Mouse (Mus musculus) intestine, embryonic 16.5 days (tissue): ENCODE data around the gene Zfhx3. TPM values are rescaled to one million over a fixed set of nuclear protein-coding genes. Genes with fewer than 3 reads are reported as not detected.

ENCODE experiments used
- ATAC-seq: fragments of 200-750 bp; cut with Nextera tagmentation; 2 replicates; pipeline ENCODE4 v1.8.0; 2017; ENCODE audit warnings: moderate TSS enrichment, moderate library complexity
- H3K27ac ChIP-seq: fragments of 300-500 bp; sonication (generic); 2 replicates; pipeline ENCODE4 v1.5.1; 2014; ENCODE audit warnings: mild to moderate bottlenecking, low read length
- H3K27me3 ChIP-seq: fragments of 300-500 bp; sonication (generic); replicated peaks from 2 replicates; pipeline ENCODE4 v1.6.1; 2014; ENCODE audit warnings: low read length, control low read depth, mixed read lengths; ENCODE audit not compliant: control insufficient read depth, insufficient read depth
- H3K36me3 ChIP-seq: fragments of 300-500 bp; sonication (generic); 2 replicates; pipeline ENCODE4 v1.6.1; 2014; ENCODE audit warnings: low read length, control low read depth; ENCODE audit not compliant: control insufficient read depth, insufficient read depth
- H3K4me1 ChIP-seq: fragments of 300-500 bp; sonication (generic); 2 replicates; pipeline ENCODE4 v1.6.1; 2014; ENCODE audit warnings: low read length, control low read depth, mixed read lengths; ENCODE audit not compliant: control insufficient read depth, insufficient read depth
- H3K4me2 ChIP-seq: fragments of 300-500 bp; sonication (generic); 2 replicates; pipeline ENCODE4 v1.6.1; 2014; ENCODE audit warnings: low read depth, low read length, control low read depth
- H3K4me3 ChIP-seq: fragments of 300-500 bp; sonication (generic); 2 replicates; pipeline ENCODE4 v1.5.1; 2014; ENCODE audit warnings: mild to moderate bottlenecking, low read length
- H3K9ac ChIP-seq: fragments of 300-500 bp; sonication (generic); 2 replicates; pipeline ENCODE4 v1.6.1; 2014; ENCODE audit warnings: low read depth, low read length
- H3K9me3 ChIP-seq: fragments of 300-500 bp; sonication (generic); 2 replicates; pipeline ENCODE4 v1.6.1; 2016; ENCODE audit warnings: low read length, control low read depth; ENCODE audit not compliant: control insufficient read depth
- WGBS: fragments of 180-500 bp; shearing (Covaris S2); extraction: QIAGEN DNeasy Blood & Tissue Kit; methylation state at CpG from one replicate; pipeline ENCODE4 v1.1.7; 2014; 5-methylcytosine and 5-hydroxymethylcytosine counted together
- polyA plus RNA-seq: library from polyadenylated mRNA; unstranded; fragments of >200 nt; fragmentation: Nextera tagmentation; extraction: Ambion mirVana; gene quantifications from 2 replicates; pipeline ENCODE4 v1.2.1, GENCODE M21; 2015

Zfhx3 gene
- polyA plus RNA-seq, 1 experiment from 2014 or later: 6.1 TPM

DNA sequence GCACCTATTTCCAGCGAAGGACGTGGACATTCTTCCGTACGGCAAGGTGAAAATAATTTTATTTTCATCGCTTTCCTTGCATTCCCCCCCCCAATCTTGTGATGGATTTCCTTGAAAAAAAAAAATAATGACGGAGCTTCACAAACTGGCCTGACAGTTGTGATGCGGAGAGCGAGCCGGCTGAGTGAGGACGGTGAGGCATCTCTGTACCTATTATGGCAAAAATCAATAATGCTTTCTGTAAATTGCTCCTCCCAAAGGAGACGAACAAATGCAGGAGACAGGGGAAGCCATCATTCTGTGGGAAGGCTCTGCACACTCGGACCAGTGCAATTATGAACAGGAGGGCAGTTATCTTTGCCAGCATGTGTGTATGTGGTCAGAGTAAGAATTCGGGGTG, 156.2 kb downstream of the Zfhx3 start:
- no peaks in the 10 kb centered on the region for H3K4me1 ChIP-seq
- no peak overlapping the region for H3K9ac ChIP-seq
- H3K4me2 ChIP-seq: no peak overlapping the region
- H3K4me3 ChIP-seq: no peak overlapping the region
- H3K27me3 ChIP-seq: no peaks in the 10 kb centered on the region
- H3K36me3 ChIP-seq: no peaks in the 10 kb centered on the region
- ATAC-seq: no peak
- H3K27ac ChIP-seq: no peak overlapping the region
- H3K9me3 ChIP-seq: no peaks in the 10 kb centered on the region
- WGBS: 81% methylated on average over 13 of the region's 13 CpGs

DNA sequence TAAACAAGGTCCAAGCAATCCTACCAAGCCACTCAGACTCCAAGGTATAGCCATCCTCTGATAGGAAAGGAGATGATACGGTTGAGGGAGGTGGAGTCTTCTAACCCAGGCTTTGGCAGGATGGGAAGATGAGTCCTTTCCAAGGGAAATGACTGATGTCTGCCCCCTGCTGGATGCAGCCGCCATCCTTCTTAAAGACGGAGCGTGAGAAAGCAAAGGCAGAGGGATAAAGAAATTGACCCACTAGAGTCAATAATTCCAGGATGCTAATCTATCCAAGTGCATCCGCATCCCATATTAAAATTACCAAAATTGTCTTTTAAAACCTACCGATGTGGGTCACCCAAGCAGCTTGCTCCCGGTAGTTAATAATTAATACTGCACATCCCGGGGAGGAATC, 158.7 kb downstream of the Zfhx3 start:
- no peak for ATAC-seq

DNA sequence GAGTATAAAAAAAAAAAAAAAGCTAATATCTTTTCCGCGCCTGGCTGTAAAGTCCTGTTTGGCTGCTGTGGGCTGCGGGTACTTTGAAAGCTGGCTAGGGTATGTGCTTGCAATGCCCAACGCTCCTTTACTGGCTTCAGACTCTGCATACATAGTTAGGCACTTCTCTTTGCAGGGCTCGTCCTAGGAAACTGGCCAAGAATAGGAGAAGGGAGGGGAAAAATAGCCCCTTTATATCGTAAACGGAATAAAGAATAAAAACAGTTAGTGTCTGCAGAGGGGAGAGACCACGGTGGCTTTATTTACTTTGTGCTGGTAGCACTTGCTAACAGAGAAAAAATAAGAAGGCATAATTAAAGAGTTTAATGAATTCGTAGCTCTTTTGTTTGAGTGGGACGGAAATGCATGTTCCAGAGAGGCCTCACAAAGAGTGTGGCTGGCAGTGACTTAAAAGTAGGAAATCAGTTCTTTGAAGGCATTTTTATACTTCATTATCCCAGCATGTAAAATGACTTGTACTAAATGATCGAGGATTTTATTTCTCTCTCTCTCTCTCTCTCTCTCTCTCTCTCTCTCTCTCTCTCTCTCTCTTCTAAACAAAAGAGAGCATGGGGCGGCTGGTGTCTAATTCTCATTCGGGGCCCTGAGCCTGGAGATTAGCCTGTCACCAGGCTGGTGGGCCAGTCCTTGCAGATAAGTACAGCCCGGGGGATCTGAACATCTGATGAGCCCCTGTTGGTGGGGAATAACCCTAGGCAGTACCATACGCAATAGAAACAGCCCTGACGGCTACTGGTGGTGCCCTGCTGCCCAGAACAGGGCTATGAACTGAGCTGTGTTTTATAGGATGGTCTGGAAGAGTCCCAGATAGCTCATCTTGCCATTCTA, 159.8 kb downstream of the Zfhx3 start:
- Histone ChIP-seq H3K36me3 (no peaks in the 10 kb centered on the region), H3K4me1 (no peaks in the 10 kb centered on the region), H3K9me3 (no peaks in the 10 kb centered on the region), H3K27me3 (no peaks in the 10 kb centered on the region), H3K27ac (no peak overlapping the region), H3K9ac (no peak overlapping the region), H3K4me2 (no peak overlapping the region), H3K4me3 (no peak overlapping the region)
- ATAC-seq: no peak
- 43% methylated on average over 16 of the region's 16 CpGs for WGBS

More for the DNA sequence above, 158.7 kb downstream of the Zfhx3 start:
- H3K4me3 ChIP-seq: no peak overlapping the region
- H3K36me3 ChIP-seq: no peaks in the 10 kb centered on the region
- H3K4me2 ChIP-seq: no peak overlapping the region
- H3K27me3 ChIP-seq: no peaks in the 10 kb centered on the region
- no peak overlapping the region for H3K9ac ChIP-seq
- WGBS: 67% methylated on average over 8 of the region's 8 CpGs
- H3K27ac ChIP-seq: no peak overlapping the region
- no peaks in the 10 kb centered on the region for H3K4me1 ChIP-seq
- H3K9me3 ChIP-seq: no peaks in the 10 kb centered on the region

DNA sequence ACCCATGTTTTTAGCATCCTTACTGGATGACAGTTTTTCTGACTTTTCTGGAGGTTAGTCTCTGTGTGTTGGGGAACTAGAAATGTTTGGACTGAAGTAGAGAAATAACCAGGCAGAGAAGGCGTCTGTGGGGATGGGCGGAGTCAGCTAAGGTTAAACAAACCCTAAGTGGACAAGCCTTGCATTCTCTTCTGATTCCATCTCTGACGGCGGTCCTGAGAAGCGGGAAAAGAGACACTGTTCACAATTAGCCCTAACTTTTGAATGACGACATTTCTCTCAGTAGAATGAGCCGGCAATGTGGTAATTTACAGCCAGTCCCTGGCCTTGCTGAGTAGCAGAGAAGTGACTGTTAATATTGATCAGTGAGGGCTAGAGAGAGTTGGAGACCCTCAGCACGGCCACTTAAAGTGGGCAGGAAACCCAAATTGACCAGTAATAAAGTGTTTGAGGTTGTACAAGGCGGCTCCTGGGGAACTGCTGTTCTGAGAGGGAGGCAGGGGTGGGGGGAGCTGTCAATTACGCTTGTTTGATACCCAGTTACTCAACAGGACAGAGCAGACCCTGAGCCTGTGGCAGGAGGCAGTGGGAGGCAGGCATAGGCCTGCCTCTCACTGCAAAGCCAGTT, 162.1 kb downstream of the Zfhx3 start:
- ATAC-seq: no peak
- 16% methylated on average over 10 of the region's 10 CpGs for WGBS
- no peaks in the 10 kb centered on the region for H3K27me3 ChIP-seq
- H3K4me3 ChIP-seq: no peak overlapping the region
- no peaks in the 10 kb centered on the region for H3K36me3 ChIP-seq
- no peaks in the 10 kb centered on the region for H3K9me3 ChIP-seq
- no peak overlapping the region for H3K4me2 ChIP-seq
- H3K9ac ChIP-seq: no peak overlapping the region
- H3K27ac ChIP-seq: no peak overlapping the region
- no peaks in the 10 kb centered on the region for H3K4me1 ChIP-seq

DNA sequence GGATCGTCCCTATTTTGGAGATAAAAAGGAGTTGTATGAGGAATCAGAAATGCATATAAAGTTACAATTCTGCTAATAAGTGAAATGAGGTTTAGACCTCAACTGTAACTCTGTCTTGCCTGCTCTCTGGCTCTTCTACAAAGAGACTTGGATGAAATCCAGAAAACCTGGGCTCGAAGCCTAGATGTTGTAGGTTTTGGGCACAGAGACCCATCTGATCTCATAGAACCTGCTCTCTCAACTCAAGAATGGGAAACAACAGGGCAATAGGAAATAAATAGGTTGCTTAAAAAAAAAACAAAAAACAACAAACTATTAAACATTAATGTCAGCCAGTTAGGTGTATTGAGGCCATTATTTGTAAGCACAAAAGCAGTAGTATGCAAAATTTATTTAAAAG, 182.6 kb downstream of the Zfhx3 start:
- Histone ChIP-seq H3K27me3 (no peaks in the 10 kb centered on the region), H3K9ac (no peak overlapping the region), H3K4me3 (no peak overlapping the region), H3K36me3 (no peaks in the 10 kb centered on the region), H3K9me3 (no peaks in the 10 kb centered on the region), H3K4me1 (0 out of 2 replicates have a peak, but pooled peaks cover 2% of the 10 kb centered on the region), H3K27ac (no peak overlapping the region), H3K4me2 (no peak overlapping the region)
- WGBS: 70% methylated on average over 2 of the region's 2 CpGs
- ATAC-seq: no peak

DNA sequence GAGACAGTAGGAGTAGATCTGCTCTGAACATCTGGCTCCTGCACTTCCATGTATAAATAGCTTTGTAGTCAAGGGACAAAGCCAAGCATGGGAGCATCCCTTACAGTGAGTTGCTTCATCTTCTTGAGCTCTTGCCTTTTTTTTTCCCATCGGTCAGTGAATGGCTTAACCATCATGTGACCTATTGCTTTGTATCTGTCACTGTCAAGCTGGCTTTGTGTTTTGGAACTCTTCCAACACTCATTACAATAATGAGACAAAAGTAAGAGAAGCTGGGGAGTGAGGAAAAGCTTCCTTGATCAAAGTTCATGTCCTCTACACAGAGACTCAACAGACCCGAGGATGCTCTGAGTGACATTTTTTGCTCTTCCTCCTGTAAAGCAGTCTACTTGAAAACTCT, 183.0 kb downstream of the Zfhx3 start:
- Histone ChIP-seq H3K4me3 (no peak overlapping the region), H3K9ac (no peak overlapping the region), H3K4me2 (no peak overlapping the region), H3K36me3 (no peaks in the 10 kb centered on the region), H3K27me3 (no peaks in the 10 kb centered on the region), H3K9me3 (no peaks in the 10 kb centered on the region), H3K27ac (no peak overlapping the region), H3K4me1 (0 out of 2 replicates have a peak, but pooled peaks cover 2% of the 10 kb centered on the region)
- no peak for ATAC-seq
- WGBS: 72% methylated on average over 2 of the region's 2 CpGs

DNA sequence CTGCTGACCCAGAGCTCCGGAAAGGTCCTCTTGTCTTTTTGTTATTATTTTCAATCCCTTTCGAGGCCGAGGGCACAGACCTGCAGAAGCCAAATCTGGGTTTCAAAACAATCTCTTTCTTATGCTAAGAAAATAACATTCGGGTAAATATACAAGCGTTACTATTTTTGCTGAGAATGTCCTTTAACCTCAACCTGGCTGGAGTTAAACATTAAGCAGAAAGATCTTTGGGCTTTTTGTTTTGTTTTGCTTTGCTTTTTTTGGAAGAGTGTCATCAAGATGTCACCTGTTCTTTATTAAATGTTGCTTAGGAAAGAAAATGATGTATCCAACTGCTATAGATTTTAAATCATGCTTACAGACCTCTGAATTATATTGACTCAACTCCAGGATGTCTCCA, 204.1 kb downstream of the Zfhx3 start:
- Histone ChIP-seq H3K4me3 (no peak overlapping the region), H3K36me3 (no peaks in the 10 kb centered on the region), H3K9me3 (no peaks in the 10 kb centered on the region), H3K27me3 (no peaks in the 10 kb centered on the region), H3K4me1 (no peaks in the 10 kb centered on the region), H3K9ac (no peak overlapping the region), H3K4me2 (no peak overlapping the region), H3K27ac (no peak overlapping the region)
- 72% methylated on average over 5 of the region's 5 CpGs for WGBS
- ATAC-seq: no peak

DNA sequence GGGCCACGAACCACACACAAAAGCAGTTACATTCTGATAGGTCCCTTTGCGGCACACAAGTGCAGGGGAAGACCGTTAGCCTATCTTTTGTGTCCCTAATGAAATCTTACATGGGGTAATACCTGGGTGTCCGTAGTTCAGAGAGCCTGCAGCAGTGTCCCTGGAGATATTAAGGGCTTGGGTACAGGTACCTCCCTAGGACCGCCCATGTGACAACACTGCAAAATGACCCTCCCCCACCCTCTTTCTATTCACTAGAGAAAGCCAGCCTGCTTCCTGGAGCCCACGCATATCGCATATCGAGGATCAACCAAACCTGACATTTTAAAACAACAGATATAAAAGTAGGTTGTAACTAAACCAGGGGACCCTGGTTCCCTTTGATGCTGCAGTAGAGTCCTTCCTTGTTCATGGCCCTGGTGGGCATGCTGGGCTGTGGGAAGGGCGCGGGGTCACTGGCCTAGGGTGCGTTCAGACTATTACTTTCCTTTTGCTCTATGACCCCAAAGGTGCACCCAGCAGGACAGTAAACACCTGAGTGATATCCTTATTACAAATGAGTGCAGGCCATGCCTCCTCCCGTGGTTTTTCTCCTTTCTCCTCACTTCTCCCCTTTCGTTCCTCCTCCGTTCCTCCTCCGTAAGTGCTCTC, 206.3 kb downstream of the Zfhx3 start:
- Histone ChIP-seq H3K27me3 (no peaks in the 10 kb centered on the region), H3K27ac (no peak overlapping the region), H3K9ac (no peak overlapping the region), H3K36me3 (no peaks in the 10 kb centered on the region), H3K4me3 (no peak overlapping the region), H3K9me3 (no peaks in the 10 kb centered on the region), H3K4me1 (no peaks in the 10 kb centered on the region), H3K4me2 (no peak overlapping the region)
- WGBS: 77% methylated on average over 15 of the region's 15 CpGs
- ATAC-seq: no peak

DNA sequence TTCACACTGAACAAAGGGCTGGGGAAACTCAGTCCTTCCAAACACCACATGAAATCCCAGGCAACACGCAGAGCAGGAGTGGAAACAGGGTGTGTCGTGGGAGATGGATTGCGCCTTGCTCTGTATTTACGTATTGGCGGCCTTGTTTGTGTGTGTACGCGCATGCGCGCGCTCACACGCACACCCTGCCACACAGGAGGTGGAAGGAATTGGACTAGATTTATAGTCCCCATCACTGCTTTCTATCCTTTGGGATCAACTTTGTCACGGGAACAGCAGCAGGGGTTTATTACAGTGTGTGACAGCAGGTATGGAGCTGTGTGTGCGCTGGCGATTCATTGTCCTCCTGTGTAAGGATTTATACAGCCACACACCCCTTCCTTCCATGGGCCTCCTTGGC, 228.4 kb downstream of the Zfhx3 start:
- Histone ChIP-seq H3K27ac (no peak overlapping the region), H3K4me2 (no peak overlapping the region), H3K9me3 (no peaks in the 10 kb centered on the region), H3K9ac (no peak overlapping the region), H3K4me1 (no peaks in the 10 kb centered on the region), H3K4me3 (no peak overlapping the region), H3K27me3 (no peaks in the 10 kb centered on the region), H3K36me3 (no peaks in the 10 kb centered on the region)
- ATAC-seq: no peak
- 67% methylated on average over 14 of the region's 14 CpGs for WGBS
